Mouse (Mus musculus) embryonic facial prominence, embryonic 13.5 days (tissue): ENCODE data around the gene Tmem222. TPM values are rescaled to one million over a fixed set of nuclear protein-coding genes. Genes with fewer than 3 reads are reported as not detected.

Experiments
- ATAC-seq: fragments of 200-750 bp; cut with Nextera tagmentation; 2 replicates; pipeline ENCODE4 v1.8.0; 2017; ENCODE audit warnings: low read depth; ENCODE audit not compliant: insufficient number of reproducible peaks, insufficient read depth, low FRiP score, low TSS enrichment
- H3K27ac ChIP-seq: fragments of 300-500 bp; sonication (generic); 2 replicates; pipeline ENCODE4 v1.5.1; 2015; ENCODE audit warnings: moderate library complexity, mild to moderate bottlenecking, inconsistent platforms
- H3K27me3 ChIP-seq: fragments of 300-500 bp; sonication (generic); 2 replicates; pipeline ENCODE4 v1.6.1; 2015; ENCODE audit warnings: mild to moderate bottlenecking, inconsistent platforms
- H3K36me3 ChIP-seq: fragments of 300-500 bp; sonication (generic); 2 replicates; pipeline ENCODE4 v1.6.1; 2015; ENCODE audit warnings: mild to moderate bottlenecking, inconsistent platforms
- H3K4me1 ChIP-seq: fragments of 300-500 bp; sonication (generic); 2 replicates; pipeline ENCODE4 v1.6.1; 2015; ENCODE audit warnings: inconsistent platforms
- H3K4me2 ChIP-seq: fragments of 300-500 bp; sonication (generic); 2 replicates; pipeline ENCODE4 v1.6.1; 2015; ENCODE audit warnings: moderate library complexity, mild to moderate bottlenecking, inconsistent platforms
- H3K4me3 ChIP-seq: fragments of 300-500 bp; sonication (generic); 2 replicates; pipeline ENCODE4 v1.5.1; 2015; ENCODE audit warnings: mild to moderate bottlenecking, inconsistent platforms
- H3K9ac ChIP-seq: fragments of 300-500 bp; sonication (generic); 2 replicates; pipeline ENCODE4 v1.6.1; 2015; ENCODE audit warnings: mild to moderate bottlenecking, inconsistent platforms
- H3K9me3 ChIP-seq: fragments of 300-500 bp; sonication (generic); 2 replicates; pipeline ENCODE4 v1.6.1; 2016; ENCODE audit warnings: inconsistent platforms
- WGBS: fragments of 180-500 bp; shearing (Covaris S2); methylation state at CpG from one replicate; pipeline ENCODE4 v1.1.7; 2015; ENCODE audit warnings: mixed read lengths; 5-methylcytosine and 5-hydroxymethylcytosine counted together
- polyA plus RNA-seq: library from polyadenylated mRNA; unstranded; fragments of >200 nt; fragmentation: Nextera tagmentation; extraction: Ambion mirVana; gene quantifications from 2 replicates; pipeline ENCODE4 v1.2.1, GENCODE M21; 2015

Gene Tmem222
- polyA plus RNA-seq, 1 experiment from 2014 or later = 89.9 TPM

- ATAC-seq = no peak
- H3K4me1 ChIP-seq = peaks cover 5% of the 10 kb centered on the region; the same call in 1 of the 2 replicates
- H3K9me3 ChIP-seq = no peaks in the 10 kb centered on the region
- H3K27ac ChIP-seq = no peak overlapping the region
- H3K36me3 ChIP-seq = no peaks in the 10 kb centered on the region
- no peak overlapping the region for H3K4me2 ChIP-seq
- H3K4me3 ChIP-seq = no peak overlapping the region
- no peaks in the 10 kb centered on the region for H3K27me3 ChIP-seq
- 39% methylated on average over 10 of the region's 10 CpGs for WGBS
- no peak overlapping the region for H3K9ac ChIP-seq
These were observed 44.2 kb downstream of the Tmem222 start for GRCm38 (mm10) chr4:133233285-133233976.

DNA sequence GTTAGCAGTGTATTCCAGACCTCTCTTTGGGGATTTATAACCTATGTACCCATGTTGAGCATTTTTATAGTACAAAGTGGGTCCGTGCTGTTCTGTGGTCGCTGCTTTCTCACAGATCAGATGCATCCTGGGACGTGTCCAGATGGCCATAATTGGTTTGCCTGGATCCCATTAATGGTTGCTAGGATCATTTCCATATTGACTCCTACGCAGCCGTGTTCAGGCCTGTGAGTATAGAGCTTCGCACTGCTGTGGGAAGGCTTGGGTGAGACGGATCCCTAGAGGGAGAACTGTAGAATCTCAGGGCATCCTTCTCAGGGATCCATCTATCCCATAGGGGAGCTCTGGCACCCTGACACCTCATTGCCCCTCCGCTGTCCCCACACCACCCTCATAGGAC is 48.0 kb downstream of the Tmem222 start:
- Histone ChIP-seq H3K9me3 (no peaks in the 10 kb centered on the region), H3K27me3 (no peaks in the 10 kb centered on the region), H3K27ac (peak overlapping the region; percentile 35; the same call in 1 of the 2 replicates), H3K4me3 (no peak overlapping the region), H3K36me3 (no peaks in the 10 kb centered on the region), H3K4me2 (no peak overlapping the region), H3K4me1 (peaks cover 14% of the 10 kb centered on the region), H3K9ac (no peak overlapping the region)
- whole genome bisulfite sequencing = 32% methylated on average over 8 of the region's 8 CpGs
- ATAC-seq = no peak

- ATAC-seq = no peak
- Histone ChIP-seq H3K4me1 (peaks cover 30% of the 10 kb centered on the region), H3K36me3 (no peaks in the 10 kb centered on the region), H3K4me2 (no peak overlapping the region), H3K27ac (no peak overlapping the region), H3K27me3 (peaks cover 4% of the 10 kb centered on the region; the same call in 1 of the 2 replicates), H3K9me3 (no peaks in the 10 kb centered on the region), H3K9ac (no peak overlapping the region), H3K4me3 (no peak overlapping the region)
- 40% methylated on average over 8 of the region's 8 CpGs for WGBS
These were observed 50.0 kb downstream of the Tmem222 start for GRCm38 (mm10) chr4:133227636-133228035.

DNA sequence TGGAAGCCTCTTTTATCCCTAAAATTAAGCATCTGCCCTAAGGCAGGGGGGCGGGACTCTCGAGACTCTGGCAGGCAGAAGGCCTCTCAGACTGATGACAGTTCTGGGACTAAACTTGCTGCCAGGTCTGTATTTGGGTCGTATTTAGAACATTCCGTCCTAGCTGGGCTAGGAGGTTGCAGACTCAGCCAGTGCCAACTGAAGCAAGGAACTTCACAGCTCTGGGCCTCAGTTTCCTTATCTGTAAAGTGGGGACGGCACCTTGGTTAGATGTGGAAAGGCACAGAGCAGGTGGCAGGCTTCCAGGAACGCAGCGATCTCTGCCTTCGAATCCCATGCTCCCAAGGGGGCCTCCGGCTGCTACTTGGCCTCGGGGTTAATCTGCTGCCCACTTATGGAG is 51.5 kb downstream of the Tmem222 start:
- no peaks in the 10 kb centered on the region for H3K9me3 ChIP-seq
- ATAC-seq = no peak
- H3K9ac ChIP-seq = no peak overlapping the region
- WGBS = 53% methylated on average over 10 of the region's 10 CpGs
- H3K4me1 ChIP-seq = peaks cover 34% of the 10 kb centered on the region
- H3K36me3 ChIP-seq = no peaks in the 10 kb centered on the region
- peaks cover 17% of the 10 kb centered on the region for H3K27me3 ChIP-seq
- H3K4me2 ChIP-seq = no peak overlapping the region
- no peak overlapping the region for H3K27ac ChIP-seq
- no peak overlapping the region for H3K4me3 ChIP-seq

- Histone ChIP-seq H3K4me1 (peaks cover 36% of the 10 kb centered on the region), H3K27ac (peak overlapping the region; percentile 11; the same call in 1 of the 2 replicates), H3K4me2 (no peak overlapping the region), H3K9ac (peak overlapping the region; percentile 36), H3K9me3 (no peaks in the 10 kb centered on the region), H3K4me3 (no peak overlapping the region), H3K27me3 (peaks cover 29% of the 10 kb centered on the region), H3K36me3 (no peaks in the 10 kb centered on the region)
- WGBS = 52% methylated on average over 5 of the region's 5 CpGs
- ATAC-seq = no peak
These were observed 53.7 kb downstream of the Tmem222 start for GRCm38 (mm10) chr4:133223875-133224274.

- Histone ChIP-seq H3K9me3 (no peaks in the 10 kb centered on the region), H3K4me2 (no peak overlapping the region), H3K4me1 (peaks cover 36% of the 10 kb centered on the region), H3K36me3 (no peaks in the 10 kb centered on the region), H3K27ac (no peak overlapping the region), H3K9ac (no peak overlapping the region), H3K27me3 (peaks cover 29% of the 10 kb centered on the region), H3K4me3 (no peak overlapping the region)
- 81% methylated on average over 8 of the region's 8 CpGs for WGBS
- no peak for ATAC-seq
These were observed 55.9 kb downstream of the Tmem222 start for GRCm38 (mm10) chr4:133221701-133222100.

DNA sequence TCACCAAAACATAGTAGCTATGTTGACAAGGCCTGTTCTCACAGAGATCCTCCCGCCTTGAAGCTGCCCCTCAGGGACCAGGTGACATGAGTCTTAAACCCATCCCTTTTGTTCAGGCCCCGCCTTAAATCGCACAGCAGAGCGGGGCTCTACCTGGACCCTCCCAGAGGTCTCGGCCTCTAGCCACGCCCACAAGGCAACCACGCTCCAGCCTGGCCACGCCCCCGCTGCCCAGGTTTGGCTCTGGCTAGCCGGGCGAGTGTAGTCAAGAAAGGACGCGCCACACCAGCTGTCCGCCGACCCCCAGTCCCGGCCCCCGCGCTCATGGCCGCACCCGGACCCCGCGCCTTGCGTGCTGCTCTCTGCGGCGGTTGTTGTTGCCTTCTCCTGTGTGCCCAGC is 56.9 kb downstream of the Tmem222 start:
- Histone ChIP-seq H3K27me3 (peaks cover 29% of the 10 kb centered on the region), H3K9ac (peak overlapping the region; percentile 58), H3K4me1 (peaks cover 28% of the 10 kb centered on the region), H3K27ac (no peak overlapping the region), H3K4me3 (peak overlapping the region; percentile 39), H3K4me2 (peak overlapping the region; percentile 68), H3K36me3 (no peaks in the 10 kb centered on the region), H3K9me3 (no peaks in the 10 kb centered on the region)
- no peak; the same call in 1 of the 2 replicates for ATAC-seq
- WGBS = 3% methylated on average over 25 of the region's 25 CpGs

GRCm38 (mm10) chr4:133218745-133219144 is 58.8 kb downstream of the Tmem222 start:
- Histone ChIP-seq H3K36me3 (no peaks in the 10 kb centered on the region), H3K4me1 (peaks cover 23% of the 10 kb centered on the region), H3K4me3 (no peak overlapping the region), H3K9me3 (no peaks in the 10 kb centered on the region), H3K27ac (no peak overlapping the region), H3K4me2 (no peak overlapping the region), H3K9ac (no peak overlapping the region), H3K27me3 (peaks cover 43% of the 10 kb centered on the region)
- WGBS = 87% methylated on average over 3 of the region's 3 CpGs
- ATAC-seq = no peak

DNA sequence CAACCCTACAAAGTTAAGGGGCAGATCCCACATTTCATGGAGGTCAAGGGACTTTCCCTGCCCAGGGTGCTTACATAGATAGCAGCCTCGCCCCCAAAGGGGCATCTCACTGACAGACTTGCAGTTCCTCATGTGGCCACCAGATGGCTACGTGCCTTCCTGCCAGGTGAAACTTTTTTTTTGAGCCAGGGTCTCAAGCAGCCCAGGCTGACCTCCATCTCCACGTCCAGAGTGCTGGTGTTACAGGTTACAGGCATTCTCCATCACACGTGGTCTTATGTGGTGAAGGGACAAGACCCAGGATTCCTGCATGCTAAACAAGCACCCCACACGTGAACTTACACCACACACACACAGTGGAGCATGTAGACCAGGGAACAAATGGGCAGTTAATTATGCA is 60.0 kb downstream of the Tmem222 start:
- WGBS = 2% methylated on average over 5 of the region's 5 CpGs
- peaks cover 24% of the 10 kb centered on the region for H3K4me1 ChIP-seq
- H3K9me3 ChIP-seq = no peaks in the 10 kb centered on the region
- H3K9ac ChIP-seq = no peak overlapping the region
- H3K27ac ChIP-seq = no peak overlapping the region
- no peak overlapping the region for H3K4me3 ChIP-seq
- no peak overlapping the region for H3K4me2 ChIP-seq
- H3K36me3 ChIP-seq = no peaks in the 10 kb centered on the region
- H3K27me3 ChIP-seq = peaks cover 50% of the 10 kb centered on the region
- ATAC-seq = no peak

Other genes with a start within 250 kb of the Tmem222 start
- 118 and 142 TPM in 2 replicates for gene Wasf2, start 147.3 kb downstream of the Tmem222 start, polyA plus RNA-seq
- 4.0 and 5.2 TPM in 2 replicates for gene Cd164l2, start 65.7 kb downstream of the Tmem222 start, polyA plus RNA-seq
- gene Gpr3, start 65.3 kb downstream of the Tmem222 start, polyA plus RNA-seq = 0.15 and 0.37 TPM in 2 replicates
- 4.3 and 4.8 TPM in 2 replicates for gene Map3k6, start 37.0 kb downstream of the Tmem222 start, polyA plus RNA-seq
- gene Sytl1, start 14.7 kb downstream of the Tmem222 start, polyA plus RNA-seq = 6.6 and 8.2 TPM in 2 replicates
- gene Wdtc1, start 75.7 kb upstream of the Tmem222 start, polyA plus RNA-seq = 13.9 and 14.3 TPM in 2 replicates
- 8.6 and 9.4 TPM in 2 replicates for gene Slc9a1, start 91.9 kb upstream of the Tmem222 start, polyA plus RNA-seq
- gene Tent5b, start 202.3 kb upstream of the Tmem222 start, polyA plus RNA-seq = 1.4 and 1.5 TPM in 2 replicates
- gene Trnp1, start 220.8 kb upstream of the Tmem222 start, polyA plus RNA-seq = 3.7 and 4.0 TPM in 2 replicates
- 19.9 TPM in 2 replicates for gene Kdf1, start 241.2 kb upstream of the Tmem222 start, polyA plus RNA-seq